Mouse (Mus musculus) stomach, postnatal 0 days (tissue): ENCODE results near the gene Ccl20.

Source experiments
- CTCF ChIP-seq: IDR thresholded peaks from 2 replicates; pipeline ENCODE4 v1.5.1; 2016; ENCODE audit warnings: antibody characterized with exemption, low read depth, mild to moderate bottlenecking, moderate library complexity
- EP300 ChIP-seq: optimal IDR thresholded peaks from 2 replicates; pipeline ENCODE3; 2016; ENCODE audit warnings: antibody characterized with exemption

GRCm38 (mm10) chr1:83137847-83138246 lies 21.3 kb downstream of the Ccl20 start:
- no peak for TF ChIP-seq CTCF
- no peak for TF ChIP-seq EP300
